Mouse (Mus musculus) kidney, embryonic 15.5 days (tissue): ENCODE data around the gene Galk2. TPM values are rescaled to one million over a fixed set of nuclear protein-coding genes. Genes with fewer than 3 reads are reported as not detected.

Source experiments
- ATAC-seq: fragments of 200-750 bp; cut with Nextera tagmentation; replicated peaks from 2 replicates; pipeline ENCODE4 v1.8.0; 2017; ENCODE audit warnings: moderate TSS enrichment; ENCODE audit not compliant: low FRiP score
- H3K27ac ChIP-seq: fragments of 300-500 bp; sonication (generic); 2 replicates; pipeline ENCODE4 v1.5.1; 2015; ENCODE audit warnings: mild to moderate bottlenecking, inconsistent platforms
- H3K27me3 ChIP-seq: fragments of 300-500 bp; sonication (generic); 2 replicates; pipeline ENCODE4 v1.6.1; 2015; ENCODE audit warnings: inconsistent platforms
- H3K36me3 ChIP-seq: fragments of 300-500 bp; sonication (generic); 2 replicates; pipeline ENCODE4 v1.6.1; 2015; ENCODE audit warnings: inconsistent platforms
- H3K4me1 ChIP-seq: fragments of 300-500 bp; sonication (generic); 2 replicates; pipeline ENCODE4 v1.6.1; 2015; ENCODE audit warnings: inconsistent platforms
- H3K4me2 ChIP-seq: fragments of 300-500 bp; sonication (generic); 2 replicates; pipeline ENCODE4 v1.6.1; 2015; ENCODE audit warnings: moderate library complexity, mild to moderate bottlenecking, inconsistent platforms
- H3K4me3 ChIP-seq: fragments of 300-500 bp; sonication (generic); replicated peaks from 2 replicates; pipeline ENCODE4 v1.5.1; 2015; ENCODE audit warnings: mild to moderate bottlenecking, inconsistent platforms
- H3K9ac ChIP-seq: fragments of 300-500 bp; sonication (generic); 2 replicates; pipeline ENCODE4 v1.6.1; 2015; ENCODE audit warnings: mild to moderate bottlenecking, inconsistent platforms
- H3K9me3 ChIP-seq: fragments of 300-500 bp; sonication (generic); replicated peaks from 2 replicates; pipeline ENCODE4 v1.6.1; 2016; ENCODE audit warnings: inconsistent platforms
- WGBS: fragments of 180-500 bp; shearing (Covaris S2); methylation state at CpG from one replicate; pipeline ENCODE4 v1.1.7; 2015; ENCODE audit warnings: mixed read lengths; 5-methylcytosine and 5-hydroxymethylcytosine counted together
- polyA plus RNA-seq: library from polyadenylated mRNA; unstranded; fragments of >200 nt; fragmentation: Nextera tagmentation; extraction: Ambion mirVana; gene quantifications from 2 replicates; pipeline ENCODE4 v1.2.1, GENCODE M21; 2015

The Galk2 gene
- polyA plus RNA-seq, 1 experiment from 2014 or later, result 57.8 TPM

DNA sequence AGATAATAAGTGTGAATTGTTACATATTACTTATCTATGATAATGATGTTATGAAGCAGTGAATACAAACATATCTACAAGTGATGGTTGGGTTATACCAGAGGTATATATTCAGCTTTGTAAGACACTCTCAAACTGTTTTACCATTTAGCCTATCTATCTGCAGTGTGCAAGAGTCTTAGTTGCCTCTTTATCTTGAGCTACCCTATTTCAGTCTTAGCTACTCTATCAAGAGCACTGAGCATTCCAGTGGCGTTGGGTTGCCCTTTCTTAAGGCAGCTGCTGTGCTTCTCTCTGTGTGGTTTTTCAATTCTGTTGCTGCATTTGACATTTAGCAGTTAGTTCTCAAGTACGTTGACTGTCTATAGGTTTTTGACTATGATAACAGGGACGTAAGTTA is 4.9 kb downstream of the Galk2 start:
- ATAC-seq, result no peak
- no peaks in the 10 kb centered on the region for H3K36me3 ChIP-seq
- no peak overlapping the region for H3K4me3 ChIP-seq
- H3K4me2 ChIP-seq, result no peak overlapping the region
- 80% methylated on average over 3 of the region's 3 CpGs for WGBS
- no peaks in the 10 kb centered on the region for H3K27me3 ChIP-seq
- H3K4me1 ChIP-seq, result peaks cover 18% of the 10 kb centered on the region
- no peaks in the 10 kb centered on the region for H3K9me3 ChIP-seq
- H3K9ac ChIP-seq, result no peak overlapping the region
- H3K27ac ChIP-seq, result no peak overlapping the region

DNA sequence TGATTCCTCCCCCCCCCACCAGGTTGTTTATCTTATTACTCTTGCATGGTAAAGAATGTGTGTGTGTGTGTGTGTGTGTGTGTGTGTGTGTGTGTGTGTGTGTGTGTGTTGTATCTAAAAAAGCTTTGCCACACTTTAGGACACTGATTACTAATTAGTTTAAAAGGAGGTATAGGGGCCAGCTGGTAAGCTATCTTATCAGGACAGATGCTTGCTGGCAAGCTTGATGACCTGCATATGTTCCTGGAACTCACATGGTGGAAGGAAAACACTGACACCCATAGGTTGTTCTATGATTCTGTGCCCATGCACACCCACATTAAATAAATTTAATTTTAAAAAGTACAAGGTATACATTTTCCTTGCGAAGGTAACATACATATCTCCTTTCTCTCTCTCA is 5.6 kb downstream of the Galk2 start:
- Histone ChIP-seq H3K9me3 (no peaks in the 10 kb centered on the region), H3K4me1 (peaks cover 18% of the 10 kb centered on the region), H3K4me3 (no peak overlapping the region), H3K9ac (no peak overlapping the region), H3K27me3 (no peaks in the 10 kb centered on the region), H3K27ac (no peak overlapping the region), H3K36me3 (0 out of 2 replicates have a peak, but pooled peaks cover 3% of the 10 kb centered on the region), H3K4me2 (no peak overlapping the region)
- no peak for ATAC-seq
- WGBS, result 81% methylated on average over 1 of the region's 1 CpGs

DNA sequence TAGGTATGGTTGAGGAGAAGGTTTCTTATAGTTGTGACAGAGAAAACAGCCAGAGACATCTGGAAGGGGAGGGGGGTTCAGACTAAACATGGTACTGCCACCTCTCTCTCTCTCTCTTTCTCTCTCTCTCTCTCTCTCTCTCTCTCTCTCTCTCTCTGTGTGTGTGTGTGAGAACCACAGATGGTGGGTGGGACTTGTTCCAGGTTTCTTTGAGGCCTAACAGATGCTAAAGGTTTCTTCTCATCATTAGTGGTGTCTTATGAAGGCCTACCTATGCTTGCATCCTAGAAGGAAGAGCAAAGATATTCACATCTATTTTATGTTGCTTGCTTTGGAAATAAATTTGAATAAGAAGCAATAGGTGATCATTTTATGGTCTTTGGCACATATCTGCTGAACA is 6.7 kb downstream of the Galk2 start:
- H3K4me1 ChIP-seq, result peaks cover 18% of the 10 kb centered on the region
- peak overlapping the region; percentile 70 for H3K4me3 ChIP-seq
- peak overlapping the region; percentile 56; the same call in 1 of the 2 replicates for H3K27ac ChIP-seq
- no peaks in the 10 kb centered on the region for H3K27me3 ChIP-seq
- no peak for ATAC-seq
- H3K36me3 ChIP-seq, result 0 out of 2 replicates have a peak, but pooled peaks cover 3% of the 10 kb centered on the region
- H3K4me2 ChIP-seq, result peak overlapping the region; percentile 80
- H3K9ac ChIP-seq, result no peak overlapping the region
- no peaks in the 10 kb centered on the region for H3K9me3 ChIP-seq

GRCm38 (mm10) chr2:125866058-125866740 is 7.3 kb downstream of the Galk2 start:
- peak; percentile 91 for ATAC-seq
- Histone ChIP-seq H3K4me2 (peak overlapping the region; percentile 80), H3K36me3 (0 out of 2 replicates have a peak, but pooled peaks cover 3% of the 10 kb centered on the region), H3K9ac (peak overlapping the region; percentile 70), H3K4me1 (peaks cover 18% of the 10 kb centered on the region), H3K27ac (peak overlapping the region; percentile 56), H3K4me3 (peak overlapping the region; percentile 70), H3K27me3 (no peaks in the 10 kb centered on the region), H3K9me3 (no peaks in the 10 kb centered on the region)
- 3% methylated on average over 23 of the region's 23 CpGs for WGBS

GRCm38 (mm10) chr2:125868301-125868700 is 9.4 kb downstream of the Galk2 start:
- H3K27ac ChIP-seq, result no peak overlapping the region
- H3K4me1 ChIP-seq, result peaks cover 18% of the 10 kb centered on the region
- no peak overlapping the region for H3K4me3 ChIP-seq
- H3K27me3 ChIP-seq, result no peaks in the 10 kb centered on the region
- peaks cover 10% of the 10 kb centered on the region; the same call in 1 of the 2 replicates for H3K36me3 ChIP-seq
- no peak overlapping the region for H3K9ac ChIP-seq
- 84% methylated on average over 3 of the region's 3 CpGs for WGBS
- H3K4me2 ChIP-seq, result no peak overlapping the region
- ATAC-seq, result no peak
- H3K9me3 ChIP-seq, result no peaks in the 10 kb centered on the region

- Histone ChIP-seq H3K27me3 (no peaks in the 10 kb centered on the region), H3K4me2 (no peak overlapping the region), H3K4me1 (peaks cover 18% of the 10 kb centered on the region), H3K4me3 (no peak overlapping the region), H3K9ac (no peak overlapping the region), H3K36me3 (peaks cover 10% of the 10 kb centered on the region; the same call in 1 of the 2 replicates), H3K9me3 (no peaks in the 10 kb centered on the region), H3K27ac (no peak overlapping the region)
- WGBS, result 53% methylated on average over 3 of the region's 3 CpGs
- peak; percentile 80 for ATAC-seq
Measured at GRCm38 (mm10) chr2:125870159-125870558, 11.2 kb downstream of the Galk2 start.

DNA sequence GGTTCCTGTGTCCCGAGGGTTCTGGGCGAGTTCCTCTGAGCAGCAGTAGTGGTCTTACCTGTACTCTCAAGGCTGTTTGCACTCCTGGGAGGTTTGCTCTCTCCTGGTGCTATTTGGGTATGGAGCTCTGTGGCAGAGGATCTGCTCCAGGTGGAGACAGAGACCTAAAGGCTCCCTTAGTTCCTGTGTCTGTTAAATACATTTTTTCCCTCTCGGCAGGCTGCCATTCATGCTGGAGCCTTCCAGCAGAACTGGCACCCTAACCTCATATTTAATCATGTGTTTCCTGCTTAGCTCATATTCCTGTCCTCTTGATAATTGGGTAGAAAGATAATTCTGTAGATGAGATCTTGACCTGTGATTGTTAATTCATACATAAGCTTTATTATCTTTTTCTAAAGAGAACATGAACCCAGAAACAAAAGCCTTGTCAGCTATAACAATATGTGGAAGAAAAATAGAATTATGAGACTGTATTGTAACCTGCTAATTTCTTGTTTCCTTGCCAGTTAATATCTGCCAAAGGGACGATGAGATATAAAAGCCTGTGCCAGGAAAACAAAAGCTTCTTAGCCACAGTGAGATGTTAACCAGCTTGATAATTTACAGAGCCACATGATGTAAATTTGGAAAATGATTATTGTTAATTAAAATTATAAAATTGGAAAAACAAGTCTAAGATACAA is 27.1 kb downstream of the Galk2 start:
- 86% methylated on average over 4 of the region's 4 CpGs for WGBS
- Histone ChIP-seq H3K9ac (no peak overlapping the region), H3K9me3 (peaks cover 2% of the 10 kb centered on the region; the same call in 1 of the 2 replicates), H3K27ac (no peak overlapping the region), H3K4me3 (no peak overlapping the region), H3K4me2 (no peak overlapping the region), H3K4me1 (no peaks in the 10 kb centered on the region), H3K27me3 (no peaks in the 10 kb centered on the region), H3K36me3 (no peaks in the 10 kb centered on the region; the same call in 1 of the 2 replicates)
- no peak for ATAC-seq

DNA sequence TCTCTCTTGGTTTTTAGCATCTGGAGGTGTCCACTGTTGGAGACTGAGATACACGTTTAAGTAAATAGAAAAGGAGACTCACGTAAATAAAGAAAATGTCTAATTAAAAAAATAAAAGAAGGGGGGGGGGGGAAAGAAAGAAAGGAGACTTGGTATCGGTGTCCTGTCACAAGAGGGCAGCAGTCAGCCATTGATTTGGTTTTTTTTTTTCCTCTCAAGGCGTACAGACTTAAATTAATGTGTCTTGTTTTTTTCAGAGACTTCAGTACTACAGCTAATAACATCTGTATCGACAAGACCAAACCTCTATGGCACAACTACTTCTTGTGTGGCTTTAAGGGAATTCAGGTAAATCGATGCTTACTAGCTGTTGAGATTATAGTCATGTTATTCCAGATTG is 34.2 kb downstream of the Galk2 start:
- Histone ChIP-seq H3K4me3 (no peak overlapping the region), H3K9me3 (no peaks in the 10 kb centered on the region), H3K9ac (no peak overlapping the region), H3K27ac (no peak overlapping the region), H3K4me2 (no peak overlapping the region), H3K27me3 (no peaks in the 10 kb centered on the region), H3K4me1 (no peaks in the 10 kb centered on the region), H3K36me3 (peaks cover 22% of the 10 kb centered on the region)
- WGBS, result 40% methylated on average over 6 of the region's 6 CpGs
- ATAC-seq, result no peak

DNA sequence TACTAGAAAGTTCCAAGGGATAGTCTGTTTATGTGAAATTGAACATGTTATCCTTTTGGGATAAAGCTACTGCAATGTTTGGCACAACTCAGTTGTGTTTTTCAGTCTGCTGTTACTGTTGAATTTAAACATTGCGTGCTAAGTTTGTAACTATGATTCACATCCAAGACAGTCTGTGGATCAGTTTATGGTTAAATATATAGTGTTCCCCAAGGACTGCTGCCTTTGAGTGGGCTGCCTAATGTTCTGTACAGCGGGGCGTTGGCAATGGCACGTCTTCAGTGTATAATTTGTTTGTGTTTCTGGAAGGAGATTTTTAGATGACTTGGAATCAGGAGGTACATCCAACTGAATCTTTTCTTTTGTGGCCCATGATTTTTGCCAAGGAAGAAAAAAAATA is 36.2 kb downstream of the Galk2 start:
- no peak overlapping the region for H3K9ac ChIP-seq
- H3K4me2 ChIP-seq, result no peak overlapping the region
- H3K27ac ChIP-seq, result no peak overlapping the region
- H3K36me3 ChIP-seq, result peaks cover 29% of the 10 kb centered on the region
- H3K9me3 ChIP-seq, result no peaks in the 10 kb centered on the region
- ATAC-seq, result no peak
- no peaks in the 10 kb centered on the region for H3K4me1 ChIP-seq
- no peak overlapping the region for H3K4me3 ChIP-seq
- no peaks in the 10 kb centered on the region for H3K27me3 ChIP-seq
- WGBS, result 69% methylated on average over 4 of the region's 4 CpGs

DNA sequence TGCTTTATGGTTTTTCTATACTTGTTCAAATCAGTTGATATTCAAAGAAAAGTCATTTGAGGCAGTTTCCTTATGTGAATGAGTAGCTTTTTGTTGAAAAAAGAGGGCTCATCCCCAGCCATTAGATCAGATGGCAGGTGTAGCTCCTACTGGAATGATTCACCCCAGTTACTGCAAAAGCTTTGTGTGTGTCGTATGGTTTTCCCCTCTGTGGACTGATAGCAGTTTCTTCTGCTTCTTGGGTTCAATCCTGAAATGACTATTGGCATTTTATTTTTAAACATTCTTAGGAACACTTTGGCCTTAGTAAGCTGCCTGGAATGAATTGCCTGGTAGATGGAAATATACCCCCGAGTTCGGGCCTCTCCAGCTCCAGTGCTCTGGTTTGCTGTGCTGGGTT is 37.4 kb downstream of the Galk2 start:
- no peaks in the 10 kb centered on the region for H3K27me3 ChIP-seq
- no peak overlapping the region for H3K4me3 ChIP-seq
- H3K36me3 ChIP-seq, result peaks cover 33% of the 10 kb centered on the region
- WGBS, result 93% methylated on average over 3 of the region's 3 CpGs
- no peak overlapping the region for H3K4me2 ChIP-seq
- no peaks in the 10 kb centered on the region for H3K4me1 ChIP-seq
- H3K27ac ChIP-seq, result no peak overlapping the region
- H3K9ac ChIP-seq, result no peak overlapping the region
- H3K9me3 ChIP-seq, result no peaks in the 10 kb centered on the region
- no peak for ATAC-seq

- Histone ChIP-seq H3K4me3 (no peak overlapping the region), H3K4me1 (no peaks in the 10 kb centered on the region), H3K36me3 (peaks cover 35% of the 10 kb centered on the region), H3K9ac (no peak overlapping the region), H3K27ac (no peak overlapping the region), H3K27me3 (no peaks in the 10 kb centered on the region), H3K9me3 (no peaks in the 10 kb centered on the region), H3K4me2 (no peak overlapping the region)
- 83% methylated on average over 6 of the region's 6 CpGs for WGBS
- ATAC-seq, result no peak; the same call in 1 of the 2 replicates
Measured at GRCm38 (mm10) chr2:125900797-125901410, 42.0 kb downstream of the Galk2 start.

DNA sequence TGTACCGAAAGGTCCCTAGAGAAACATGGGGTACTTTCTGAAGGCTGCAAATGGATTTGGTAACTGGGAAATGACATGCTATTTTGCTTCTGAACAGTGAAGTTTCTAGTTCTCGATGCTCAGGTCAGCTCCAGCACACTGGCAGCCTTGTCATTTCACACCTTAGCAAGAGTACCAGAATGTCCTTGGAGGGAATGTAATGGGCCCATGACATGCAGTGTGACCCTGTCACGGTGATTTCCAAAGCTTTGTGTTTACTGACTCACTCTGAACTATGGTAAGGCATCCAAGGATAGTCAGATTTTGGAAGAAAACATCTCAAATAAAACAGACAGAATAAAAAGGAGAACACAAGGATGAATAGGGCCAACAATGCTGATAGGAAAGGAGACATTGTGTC is 42.5 kb downstream of the Galk2 start:
- Histone ChIP-seq H3K4me2 (no peak overlapping the region), H3K36me3 (peaks cover 35% of the 10 kb centered on the region), H3K27me3 (no peaks in the 10 kb centered on the region), H3K9ac (no peak overlapping the region), H3K9me3 (no peaks in the 10 kb centered on the region), H3K4me3 (no peak overlapping the region), H3K4me1 (no peaks in the 10 kb centered on the region), H3K27ac (no peak overlapping the region)
- ATAC-seq, result no peak
- WGBS, result 93% methylated on average over 3 of the region's 3 CpGs
